ENCODE assay signal across 23 mouse cellular contexts in genomic region chr17:67735722-67736121, GRCm38 (mm10). TPM values are rescaled to one million over a fixed set of nuclear protein-coding genes. Genes with fewer than 3 reads are reported as not detected.
"Had no signal": no experiment of that assay in that cellular context is flagged by ENCODE, and none has a peak within 500 bp of the region (broad histone marks: within the 10 kb centered on the region; RNA-seq: fewer than 3 reads in every experiment).

No protein-coding gene starts in this region.

- ATAC-seq: forebrain, postnatal 0 days; hindbrain, postnatal 0 days; liver, embryonic 12.5 days had no signal

- H3K36me3 ChIP-seq: heart, embryonic 13.5 days; heart, embryonic 15.5 days; hindbrain, embryonic 15.5 days; limb, embryonic 13.5 days; limb, embryonic 15.5 days; liver, embryonic 12.5 days had no signal

- H3K4me1 ChIP-seq: hindbrain, embryonic 13.5 days; hindbrain, embryonic 15.5 days; limb, embryonic 15.5 days; liver, embryonic 12.5 days had no signal

- H3K27me3 ChIP-seq: heart, embryonic 13.5 days; heart, embryonic 15.5 days; hindbrain, embryonic 13.5 days; hindbrain, embryonic 15.5 days; limb, embryonic 13.5 days; limb, embryonic 15.5 days; liver, embryonic 12.5 days had no signal

- H3K27ac ChIP-seq: heart, adult 2 months; heart, embryonic 13.5 days; heart, embryonic 15.5 days; hindbrain, embryonic 13.5 days; hindbrain, embryonic 15.5 days; hindbrain, postnatal 0 days; layer of hippocampus, adult 2 months; limb, embryonic 13.5 days; limb, embryonic 15.5 days; liver, embryonic 12.5 days; liver, embryonic 14.5 days had no signal

- DNase-seq: forebrain, postnatal 0 days; gastrocnemius, postnatal 14 days; gastrocnemius, postnatal 36 days; heart, adult 11 months; heart, adult 2 months; heart, postnatal 14 days; heart, postnatal 36 days; kidney, postnatal 14 days; kidney, postnatal 4 days; layer of hippocampus, postnatal 36 days; left cerebral cortex, postnatal 4 days had no signal

- H3K4me3 ChIP-seq: heart, adult 2 months; heart, embryonic 13.5 days; heart, embryonic 15.5 days; hindbrain, embryonic 13.5 days; hindbrain, embryonic 15.5 days; layer of hippocampus, adult 2 months; limb, embryonic 13.5 days; limb, embryonic 15.5 days; liver, embryonic 12.5 days had no signal

- H3K9me3 ChIP-seq: heart, embryonic 13.5 days; heart, embryonic 15.5 days; hindbrain, embryonic 13.5 days; hindbrain, embryonic 15.5 days; limb, embryonic 13.5 days; limb, embryonic 15.5 days; liver, embryonic 12.5 days had no signal

- H3K9ac ChIP-seq: forebrain, postnatal 0 days; heart, embryonic 13.5 days; heart, embryonic 15.5 days; hindbrain, embryonic 13.5 days; hindbrain, embryonic 15.5 days; limb, embryonic 13.5 days; limb, embryonic 15.5 days; liver, embryonic 12.5 days; liver, embryonic 14.5 days had no signal

- H3K4me2 ChIP-seq: heart, embryonic 11.5 days; heart, embryonic 13.5 days; heart, embryonic 15.5 days; hindbrain, embryonic 13.5 days; hindbrain, embryonic 15.5 days; limb, embryonic 13.5 days; limb, embryonic 15.5 days; liver, embryonic 12.5 days had no signal

RNA-seq across cellular contexts. Expression of gene Lama1, which starts 38.7 kb away (rescaled TPM):
- total RNA-seq: hematopoietic stem cell, adult 5-6 weeks had no signal
